7 mouse cellular contexts compared by ENCODE assay signal in genomic region chr5:110841046-110841862, GRCm38 (mm10). TPM values are rescaled to one million over a fixed set of nuclear protein-coding genes. Genes with fewer than 3 reads are reported as not detected.
DNase-seq lines count a peak whose midpoint lies in the region; ATAC-seq and TF ChIP-seq lines count a peak whose summit lies in the region.

No protein-coding gene starts in this region.

- H3K36me3 ChIP-seq in hindbrain, embryonic 10.5 days, result peaks cover 53% of the 10 kb centered on the region
- H3K36me3 ChIP-seq in hindbrain, embryonic 14.5 days (replicated peaks; ENCODE audit: control insufficient read depth, insufficient read depth), result no peaks in the 10 kb centered on the region
- H3K36me3 ChIP-seq in liver, embryonic 15.5 days (replicated peaks), result peaks cover 56% of the 10 kb centered on the region

- no peak for ATAC-seq in hindbrain, embryonic 14.5 days (ENCODE audit: low FRiP score)
- ATAC-seq in liver, embryonic 15.5 days (ENCODE audit: insufficient read depth), result no peak

- no peak overlapping the region for H3K4me2 ChIP-seq in hindbrain, embryonic 14.5 days (replicated peaks)
- H3K4me2 ChIP-seq in liver, embryonic 15.5 days, result peak overlapping the region; percentile 71

- no peaks in the 10 kb centered on the region for H3K27me3 ChIP-seq in hindbrain, embryonic 10.5 days (ENCODE audit: insufficient read depth, poor library complexity, severe bottlenecking)
- no peaks in the 10 kb centered on the region for H3K27me3 ChIP-seq in hindbrain, embryonic 14.5 days (ENCODE audit: control insufficient read depth, insufficient read depth, low read length)
- H3K27me3 ChIP-seq in liver, embryonic 15.5 days, result no peaks in the 10 kb centered on the region

- peak overlapping the region; percentile 80 for H3K4me3 ChIP-seq in hindbrain, embryonic 10.5 days
- H3K4me3 ChIP-seq in hindbrain, embryonic 14.5 days (replicated peaks; ENCODE audit: low read length), result no peak overlapping the region
- peak overlapping the region; percentile 48 for H3K4me3 ChIP-seq in bone marrow, adult 2 months (replicated peaks; ENCODE audit: control insufficient read depth, low read depth, low read length)
- peak overlapping the region; percentile 81 for H3K4me3 ChIP-seq in liver, embryonic 15.5 days (replicated peaks)

- no peaks in the 10 kb centered on the region for H3K9me3 ChIP-seq in hindbrain, embryonic 10.5 days
- no peaks in the 10 kb centered on the region for H3K9me3 ChIP-seq in hindbrain, embryonic 14.5 days (ENCODE audit: control insufficient read depth, low read length)
- H3K9me3 ChIP-seq in liver, embryonic 15.5 days (replicated peaks), result no peaks in the 10 kb centered on the region

- intact Hi-C loops in left cerebral cortex, postnatal 14 days (cut with DNase I), result no loop called here
- intact Hi-C loops in gastrocnemius, postnatal 14 days (cut with DNase I; ENCODE audit: low total_unique reads), result no loop called here

- no peak for TF ChIP-seq POLR2A in bone marrow, adult 2 months (IDR thresholded peaks at IDR 0.05; ENCODE audit: borderline replicate concordance, control insufficient read depth, low read depth, low read length)

- DNase-seq in hindbrain, embryonic 10.5 days (ENCODE audit: low spot score), result no peak
- no peak for DNase-seq in hindbrain, embryonic 14.5 days (ENCODE audit: low spot score)
- DNase-seq in ES-CJ7 (ENCODE audit: low read depth, low spot score), result peak; percentile 26
- DNase-seq in left cerebral cortex, postnatal 14 days (ENCODE audit: low spot score in 2 of 2), result no peak
- no peak for DNase-seq in gastrocnemius, postnatal 14 days

- H3K27ac ChIP-seq in hindbrain, embryonic 10.5 days, result no peak overlapping the region
- no peak overlapping the region for H3K27ac ChIP-seq in hindbrain, embryonic 14.5 days
- no peak overlapping the region for H3K27ac ChIP-seq in bone marrow, adult 2 months (ENCODE audit: control insufficient read depth, insufficient read depth, low read depth, low read length, poor library complexity)
- H3K27ac ChIP-seq in liver, embryonic 15.5 days (replicated peaks), result peak overlapping the region; percentile 90

- peaks cover 24% of the 10 kb centered on the region for H3K4me1 ChIP-seq in hindbrain, embryonic 10.5 days (replicated peaks)
- H3K4me1 ChIP-seq in hindbrain, embryonic 14.5 days (replicated peaks; ENCODE audit: control insufficient read depth, insufficient read depth, low read length), result peaks cover 6% of the 10 kb centered on the region; the same call in 1 of the 2 replicates
- no peaks in the 10 kb centered on the region; the same call in 1 of the 2 replicates for H3K4me1 ChIP-seq in bone marrow, adult 2 months (ENCODE audit: control insufficient read depth, insufficient read depth, low read length)
- peaks cover 53% of the 10 kb centered on the region for H3K4me1 ChIP-seq in liver, embryonic 15.5 days (replicated peaks)

- no peak overlapping the region for H3K9ac ChIP-seq in hindbrain, embryonic 14.5 days
- H3K9ac ChIP-seq in liver, embryonic 15.5 days, result peak overlapping the region; percentile 37; the same call in 1 of the 2 replicates

- TF ChIP-seq CTCF in bone marrow, adult 2 months (IDR thresholded peaks at IDR 0.05; ENCODE audit: control insufficient read depth, insufficient read depth, low read length), result no peak

- 93% methylated on average over 14 of the region's 14 CpGs for WGBS in hindbrain, embryonic 10.5 days
- 91% methylated on average over 14 of the region's 14 CpGs for WGBS in hindbrain, embryonic 14.5 days
- 73% methylated on average over 14 of the region's 14 CpGs for WGBS in bone marrow, adult 2 months
- WGBS in liver, embryonic 15.5 days (ENCODE audit: insufficient replicate concordance), result 50% methylated on average over 14 of the region's 14 CpGs

RNA-seq across cellular contexts. Expression of gene Chek2, which starts 1.5 kb away (rescaled TPM):
- 31.0 and 43.8 TPM in 2 replicates for polyA plus RNA-seq in hindbrain, embryonic 10.5 days (2016; fragmentation: Nextera tagmentation; extraction: Ambion mirVana)
- polyA plus RNA-seq in hindbrain, embryonic 14.5 days (2014; fragmentation: Nextera tagmentation; extraction: Ambion mirVana), result 5.4 and 5.9 TPM in 2 replicates
- 22.2 and 23.2 TPM in 2 replicates for polyA plus RNA-seq in bone marrow, adult 2 months (2011; ENCODE audit: insufficient read depth, insufficient read length, low replicate concordance, missing spikeins)
- 36.6 and 37.2 TPM in 2 replicates for polyA plus RNA-seq in liver, embryonic 15.5 days (2015; fragmentation: Nextera tagmentation; extraction: Ambion mirVana)
- 1 to 10 TPM; 1.4 to 1.6 TPM for total RNA-seq in left cerebral cortex, postnatal 14 days (2021)
- total RNA-seq in gastrocnemius, postnatal 14 days (2021), result 1 to 10 TPM; 2.1 to 2.4 TPM

RNA-seq across cellular contexts. Expression of gene Hscb, which starts 1.7 kb away (rescaled TPM):
- 22.8 and 23.0 TPM in 2 replicates for polyA plus RNA-seq in hindbrain, embryonic 10.5 days (2016; fragmentation: Nextera tagmentation; extraction: Ambion mirVana)
- 7.8 and 10.3 TPM in 2 replicates for polyA plus RNA-seq in hindbrain, embryonic 14.5 days (2014; fragmentation: Nextera tagmentation; extraction: Ambion mirVana)
- 24.7 and 45.3 TPM in 2 replicates for polyA plus RNA-seq in bone marrow, adult 2 months (2011; ENCODE audit: insufficient read depth, insufficient read length, low replicate concordance, missing spikeins)
- polyA plus RNA-seq in liver, embryonic 15.5 days (2015; fragmentation: Nextera tagmentation; extraction: Ambion mirVana), result 51.9 and 60.4 TPM in 2 replicates
- 10 to 100 TPM in 1 of 2 experiments, 1 to 10 TPM in 1; 9.2 to 12.2 TPM for total RNA-seq in left cerebral cortex, postnatal 14 days (2021)
- 10 to 100 TPM; 10.1 to 10.5 TPM for total RNA-seq in gastrocnemius, postnatal 14 days (2021)

RNA-seq across cellular contexts. Expression of gene Ulk1, which starts 31.4 kb away (rescaled TPM):
- 24.5 and 28.1 TPM in 2 replicates for polyA plus RNA-seq in hindbrain, embryonic 10.5 days (2016; fragmentation: Nextera tagmentation; extraction: Ambion mirVana)
- 48.9 and 49.6 TPM in 2 replicates for polyA plus RNA-seq in hindbrain, embryonic 14.5 days (2014; fragmentation: Nextera tagmentation; extraction: Ambion mirVana)
- 25.6 and 64.6 TPM in 2 replicates for polyA plus RNA-seq in bone marrow, adult 2 months (2011; ENCODE audit: insufficient read depth, insufficient read length, low replicate concordance, missing spikeins)
- 11.6 and 15.2 TPM in 2 replicates for polyA plus RNA-seq in liver, embryonic 15.5 days (2015; fragmentation: Nextera tagmentation; extraction: Ambion mirVana)
- 10 to 100 TPM; 67.6 to 70.6 TPM for total RNA-seq in left cerebral cortex, postnatal 14 days (2021)
- total RNA-seq in gastrocnemius, postnatal 14 days (2021), result 10 to 100 TPM; 26.0 to 37.2 TPM

RNA-seq across cellular contexts. Expression of gene Ttc28, which starts 38.3 kb away (rescaled TPM):
- 10.9 and 14.5 TPM in 2 replicates for polyA plus RNA-seq in hindbrain, embryonic 10.5 days (2016; fragmentation: Nextera tagmentation; extraction: Ambion mirVana)
- polyA plus RNA-seq in hindbrain, embryonic 14.5 days (2014; fragmentation: Nextera tagmentation; extraction: Ambion mirVana), result 27.3 and 30.0 TPM in 2 replicates
- 3.6 and 7.4 TPM in 2 replicates for polyA plus RNA-seq in bone marrow, adult 2 months (2011; ENCODE audit: insufficient read depth, insufficient read length, low replicate concordance, missing spikeins)
- 1.1 and 1.5 TPM in 2 replicates for polyA plus RNA-seq in liver, embryonic 15.5 days (2015; fragmentation: Nextera tagmentation; extraction: Ambion mirVana)
- 10 to 100 TPM; 15.0 to 16.9 TPM for total RNA-seq in left cerebral cortex, postnatal 14 days (2021)
- total RNA-seq in gastrocnemius, postnatal 14 days (2021), result 10 to 100 TPM; 17.9 to 18.4 TPM
